ENCODE assay signal across 8 mouse cellular contexts in the genomic region with DNA sequence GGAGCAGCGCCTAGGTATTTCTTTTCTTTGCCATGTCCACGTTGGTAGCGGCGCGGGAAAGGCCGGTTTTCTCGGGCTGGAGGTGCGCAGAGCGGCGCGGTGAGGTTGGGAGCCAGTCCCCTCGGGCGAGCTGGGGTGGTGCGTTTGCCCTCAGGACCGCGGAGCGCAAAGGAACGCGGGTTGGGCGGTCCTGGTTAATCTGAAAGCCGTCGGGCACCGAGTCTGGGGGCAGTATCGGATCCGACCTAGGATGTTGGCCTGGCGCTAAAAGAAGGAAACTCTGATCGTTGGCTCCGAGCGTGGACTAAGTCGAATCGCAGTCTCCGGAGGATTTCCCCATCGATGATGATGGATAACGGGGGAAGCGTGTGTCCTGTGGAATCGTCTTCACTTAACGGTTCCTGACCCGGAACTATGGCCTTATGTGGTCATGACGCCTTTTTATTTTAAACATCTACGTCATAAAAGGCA. TPM values are rescaled to one million over a fixed set of nuclear protein-coding genes. Genes with fewer than 3 reads are reported as not detected.
DNase-seq lines count a peak whose midpoint lies in the region; ATAC-seq lines count a peak whose summit lies in the region.
"Not testable (repeated sequence)": the region's sequence is repeated elsewhere in the genome, so short reads cannot be mapped to it uniquely, and the experiment has no call there.

No protein-coding gene starts in this region.

- peak overlapping the region; percentile 42 for H3K4me2 ChIP-seq in forebrain, embryonic 16.5 days (ENCODE audit: low read length)
- peak overlapping the region; percentile 47 for H3K4me2 ChIP-seq in hindbrain, embryonic 12.5 days (replicated peaks)
- peak overlapping the region; percentile 48 for H3K4me2 ChIP-seq in lung, embryonic 16.5 days (ENCODE audit: low read depth, low read length)
- peak overlapping the region; percentile 51 for H3K4me2 ChIP-seq in neural tube, embryonic 13.5 days

- DNase-seq in T-cell, adult 2 months (ENCODE audit: low spot score), result peak; percentile 1
- peak; percentile 34 to 51 for DNase-seq in cerebellum, postnatal 25 days
- DNase-seq in kidney, postnatal 4 days, result peak; percentile 8 to 48
- DNase-seq in urinary bladder, postnatal 14 days (ENCODE audit: low spot score), result peak; percentile 10

- H3K4me1 ChIP-seq in forebrain, embryonic 16.5 days (replicated peaks; ENCODE audit: control insufficient read depth, insufficient read depth, low read length); hindbrain, embryonic 12.5 days; lung, embryonic 16.5 days (replicated peaks; ENCODE audit: control insufficient read depth, insufficient read depth, low read length); neural tube, embryonic 13.5 days (replicated peaks): not testable (repeated sequence)

- peak; percentile 80 for ATAC-seq in forebrain, embryonic 16.5 days
- ATAC-seq in hindbrain, embryonic 12.5 days (ENCODE audit: low FRiP score), result peak; percentile 90
- ATAC-seq in lung, embryonic 16.5 days (ENCODE audit: low read depth), result peak; percentile 89
- peak; percentile 92 for ATAC-seq in neural tube, embryonic 13.5 days (ENCODE audit: low read depth)

- peak overlapping the region; percentile 47 for H3K4me3 ChIP-seq in forebrain, embryonic 16.5 days (replicated peaks; ENCODE audit: low read length)
- H3K4me3 ChIP-seq in hindbrain, embryonic 12.5 days, result peak overlapping the region; percentile 39
- H3K4me3 ChIP-seq in lung, embryonic 16.5 days (ENCODE audit: low read length), result peak overlapping the region; percentile 50
- H3K4me3 ChIP-seq in neural tube, embryonic 13.5 days, result peak overlapping the region; percentile 45

- H3K27ac ChIP-seq in forebrain, embryonic 16.5 days (ENCODE audit: low read length); lung, embryonic 16.5 days (ENCODE audit: low read length); neural tube, embryonic 13.5 days (replicated peaks): not testable (repeated sequence)
- 0 out of 2 replicates have a peak overlapping the region, but pooled peaks have one; percentile 23 for H3K27ac ChIP-seq in hindbrain, embryonic 12.5 days

- peak overlapping the region; percentile 45 for H3K9ac ChIP-seq in forebrain, embryonic 16.5 days (replicated peaks; ENCODE audit: low read depth, low read length)
- peak overlapping the region; percentile 47 for H3K9ac ChIP-seq in hindbrain, embryonic 12.5 days
- peak overlapping the region; percentile 57 for H3K9ac ChIP-seq in lung, embryonic 16.5 days (ENCODE audit: low read length)
- peak overlapping the region; percentile 70 for H3K9ac ChIP-seq in neural tube, embryonic 13.5 days

- H3K9me3 ChIP-seq in forebrain, embryonic 16.5 days (ENCODE audit: control insufficient read depth, low read length); hindbrain, embryonic 12.5 days (replicated peaks); lung, embryonic 16.5 days (ENCODE audit: control insufficient read depth, low read length); neural tube, embryonic 13.5 days: not testable (repeated sequence)

- WGBS in forebrain, embryonic 16.5 days, result 14% methylated on average over 21 of the region's 40 CpGs
- 14% methylated on average over 23 of the region's 40 CpGs for WGBS in hindbrain, embryonic 12.5 days
- WGBS in lung, embryonic 16.5 days, result 6% methylated on average over 20 of the region's 40 CpGs
- whole genome bisulfite sequencing in neural tube, embryonic 13.5 days, result 14% methylated on average over 21 of the region's 40 CpGs

- H3K36me3 ChIP-seq in forebrain, embryonic 16.5 days (ENCODE audit: control insufficient read depth, insufficient read depth); hindbrain, embryonic 12.5 days; lung, embryonic 16.5 days (ENCODE audit: control insufficient read depth, insufficient read depth, low read length); neural tube, embryonic 13.5 days: not testable (repeated sequence)

- not testable (repeated sequence) for H3K27me3 ChIP-seq in forebrain, embryonic 16.5 days (replicated peaks; ENCODE audit: control insufficient read depth, insufficient read depth, low read length); hindbrain, embryonic 12.5 days; lung, embryonic 16.5 days (ENCODE audit: control insufficient read depth, insufficient read depth, low read depth, low read length); neural tube, embryonic 13.5 days

RNA-seq across cellular contexts. Expression of a gene that starts 0.6 kb away (rescaled TPM):
- polyA plus RNA-seq in forebrain, embryonic 16.5 days (2015; fragmentation: Nextera tagmentation; extraction: Ambion mirVana), result 10.6 and 12.0 TPM in 2 replicates
- polyA plus RNA-seq in hindbrain, embryonic 12.5 days (2016; fragmentation: Nextera tagmentation; extraction: Ambion mirVana), result 9.7 and 9.9 TPM in 2 replicates
- polyA plus RNA-seq in lung, embryonic 16.5 days (2015; fragmentation: Nextera tagmentation; extraction: Ambion mirVana), result 6.9 and 8.1 TPM in 2 replicates
- 9.1 and 9.7 TPM in 2 replicates for polyA plus RNA-seq in neural tube, embryonic 13.5 days (2015; fragmentation: Nextera tagmentation; extraction: Ambion mirVana)

RNA-seq across cellular contexts. Expression of a gene that starts 31.2 kb away (rescaled TPM):
- 95.8 and 97.2 TPM in 2 replicates for polyA plus RNA-seq in forebrain, embryonic 16.5 days (2015; fragmentation: Nextera tagmentation; extraction: Ambion mirVana)
- polyA plus RNA-seq in hindbrain, embryonic 12.5 days (2016; fragmentation: Nextera tagmentation; extraction: Ambion mirVana), result 96.1 and 108 TPM in 2 replicates
- polyA plus RNA-seq in lung, embryonic 16.5 days (2015; fragmentation: Nextera tagmentation; extraction: Ambion mirVana), result 75.8 and 89.1 TPM in 2 replicates
- 92.0 and 97.0 TPM in 2 replicates for polyA plus RNA-seq in neural tube, embryonic 13.5 days (2015; fragmentation: Nextera tagmentation; extraction: Ambion mirVana)

RNA-seq across cellular contexts. Expression of a gene that starts 51.4 kb away (rescaled TPM):
- 20.6 and 25.4 TPM in 2 replicates for polyA plus RNA-seq in forebrain, embryonic 16.5 days (2015; fragmentation: Nextera tagmentation; extraction: Ambion mirVana)
- 22.3 and 24.8 TPM in 2 replicates for polyA plus RNA-seq in hindbrain, embryonic 12.5 days (2016; fragmentation: Nextera tagmentation; extraction: Ambion mirVana)
- polyA plus RNA-seq in lung, embryonic 16.5 days (2015; fragmentation: Nextera tagmentation; extraction: Ambion mirVana), result 11.6 and 13.1 TPM in 2 replicates
- 17.4 and 18.5 TPM in 2 replicates for polyA plus RNA-seq in neural tube, embryonic 13.5 days (2015; fragmentation: Nextera tagmentation; extraction: Ambion mirVana)
